Mouse (Mus musculus) lung, adult 2 months (tissue): Measurements from ENCODE around the gene Map6.

Source experiments
- CTCF ChIP-seq: fragments of 200-500 bp; IDR thresholded peaks from 2 replicates; pipeline ENCODE4 v1.5.1; 2011; ENCODE audit warnings: mild to moderate bottlenecking, low read length, control low read depth; ENCODE audit not compliant: insufficient read depth
- POLR2A ChIP-seq: fragments of 200-500 bp; IDR thresholded peaks from 2 replicates; pipeline ENCODE4 v1.6.1; 2011; ENCODE audit warnings: low read depth, mild to moderate bottlenecking, control low read depth, low read length, borderline replicate concordance; ENCODE audit errors: extremely low read depth

DNA sequence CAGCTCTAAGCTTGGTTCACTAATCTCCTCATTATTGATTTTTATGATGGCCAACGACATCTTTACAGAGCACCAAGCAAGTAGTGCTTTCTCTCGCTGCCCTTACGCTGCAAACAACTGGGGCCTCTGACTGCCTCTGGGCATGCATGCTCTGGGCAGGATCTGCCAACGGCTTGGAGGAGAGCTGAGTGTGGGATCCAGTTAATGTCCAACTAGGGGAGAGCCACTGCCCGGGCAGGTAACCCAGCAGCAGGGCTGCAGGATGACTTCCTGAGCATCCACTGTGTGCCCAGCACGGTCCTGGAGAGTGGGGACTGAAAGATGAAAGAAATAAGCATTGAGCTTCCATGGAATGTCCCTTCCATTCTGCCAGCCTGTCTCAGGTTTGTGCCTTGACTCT is 99.5 kb downstream of the Map6 start:
- TF ChIP-seq POLR2A (no peak), CTCF (no peak)
